Mouse (Mus musculus) hindbrain, embryonic 14.5 days (tissue): ENCODE results near the gene Fgf8. TPM values are rescaled to one million over a fixed set of nuclear protein-coding genes. Genes with fewer than 3 reads are reported as not detected.

Experiments used
- ATAC-seq: fragments of 200-750 bp; cut with Nextera tagmentation; 2 replicates; pipeline ENCODE4 v1.8.0; 2017; ENCODE audit warnings: moderate number of reproducible peaks, mild to moderate bottlenecking, moderate TSS enrichment, moderate library complexity; ENCODE audit not compliant: low FRiP score
- DNase-seq: peaks from one replicate; pipeline ENCODE4 v3.0.0-alpha.2; 2015; ENCODE audit warnings: low spot score
- H3K27ac ChIP-seq: fragments of 300-500 bp; sonication (generic); 2 replicates; pipeline ENCODE4 v1.5.1; 2014; ENCODE audit warnings: mild to moderate bottlenecking, moderate library complexity
- H3K27me3 ChIP-seq: fragments of 300-500 bp; sonication (generic); 2 replicates; pipeline ENCODE4 v1.6.1; 2014; ENCODE audit warnings: mild to moderate bottlenecking, low read length, mixed read lengths; ENCODE audit not compliant: control insufficient read depth, insufficient read depth
- H3K36me3 ChIP-seq: fragments of 300-500 bp; sonication (generic); replicated peaks from 2 replicates; pipeline ENCODE4 v1.6.1; 2014; ENCODE audit not compliant: control insufficient read depth, insufficient read depth
- H3K4me1 ChIP-seq: fragments of 300-500 bp; sonication (generic); replicated peaks from 2 replicates; pipeline ENCODE4 v1.6.1; 2014; ENCODE audit warnings: antibody characterized with exemption, low read length, mixed read lengths; ENCODE audit not compliant: control insufficient read depth, insufficient read depth
- H3K4me2 ChIP-seq: fragments of 300-500 bp; sonication (generic); replicated peaks from 2 replicates; pipeline ENCODE4 v1.6.1; 2014; ENCODE audit warnings: mild to moderate bottlenecking, moderate library complexity
- H3K4me3 ChIP-seq: fragments of 300-500 bp; sonication (generic); replicated peaks from 2 replicates; pipeline ENCODE4 v1.5.1; 2014; ENCODE audit warnings: mild to moderate bottlenecking, low read length
- H3K9ac ChIP-seq: fragments of 300-500 bp; sonication (generic); 2 replicates; pipeline ENCODE4 v1.6.1; 2014
- H3K9me3 ChIP-seq: fragments of 300-500 bp; sonication (generic); 2 replicates; pipeline ENCODE4 v1.6.1; 2016; ENCODE audit warnings: low read length; ENCODE audit not compliant: control insufficient read depth
- WGBS: fragments of 180-500 bp; shearing (Covaris S2); extraction: QIAGEN DNeasy Blood & Tissue Kit; methylation state at CpG from one replicate; pipeline ENCODE4 v1.1.7; 2014; 5-methylcytosine and 5-hydroxymethylcytosine counted together
- polyA plus RNA-seq: library from polyadenylated mRNA; unstranded; fragments of >200 nt; fragmentation: Nextera tagmentation; extraction: Ambion mirVana; gene quantifications from 2 replicates; pipeline ENCODE4 v1.2.1, GENCODE M21; 2014

Fgf8 gene
- polyA plus RNA-seq, 1 experiment from 2014 or later, result 0.19 TPM

DNA sequence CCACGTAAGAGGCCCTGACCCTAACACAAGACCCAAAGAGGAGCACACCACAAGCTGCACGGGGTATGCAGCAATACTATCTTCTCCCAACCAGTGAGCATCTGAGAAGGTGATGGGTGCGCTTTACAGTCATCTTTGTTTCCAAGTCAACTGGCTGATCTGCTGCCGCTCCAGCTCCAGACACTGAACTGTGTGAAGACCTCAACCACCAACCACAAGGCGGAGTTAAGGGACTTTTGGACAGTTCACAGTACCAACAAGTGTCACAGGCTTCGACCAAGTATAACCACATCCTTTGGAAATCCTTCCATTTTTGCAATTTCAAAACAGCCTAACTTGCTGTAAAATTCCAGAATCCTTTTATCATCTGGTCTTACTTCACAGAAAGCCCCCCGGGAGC is 9.2 kb upstream of the Fgf8 start:
- H3K4me2 ChIP-seq, result no peak overlapping the region
- 92% methylated on average over 7 of the region's 7 CpGs for whole genome bisulfite sequencing
- DNase-seq (no peak), ATAC-seq (no peak)
- H3K9ac ChIP-seq, result no peak overlapping the region
- H3K36me3 ChIP-seq, result peaks cover 58% of the 10 kb centered on the region
- no peak overlapping the region for H3K4me3 ChIP-seq
- peaks cover 9% of the 10 kb centered on the region for H3K4me1 ChIP-seq
- H3K9me3 ChIP-seq, result no peaks in the 10 kb centered on the region
- H3K27me3 ChIP-seq, result no peaks in the 10 kb centered on the region
- H3K27ac ChIP-seq, result no peak overlapping the region

GRCm38 (mm10) chr19:45749243-45750043 is 6.7 kb upstream of the Fgf8 start, which contains the start of gene Npm3:
Gene Npm3 (minus strand): TSS chr19:45749591.
- ATAC-seq (peak; percentile 82), DNase-seq (peak; percentile 87)
- H3K9me3 ChIP-seq, result no peaks in the 10 kb centered on the region
- peak within 1 kb of the TSS; percentile 68 for H3K4me3 ChIP-seq
- peaks cover 9% of the 10 kb centered on the region for H3K4me1 ChIP-seq
- under 1% methylated on average over 53 of the region's 60 CpGs for WGBS
- peaks cover 24% of the 10 kb centered on the region for H3K27me3 ChIP-seq
- H3K36me3 ChIP-seq, result peaks cover 34% of the 10 kb centered on the region
- peak within 1 kb of the TSS; percentile 70 for H3K9ac ChIP-seq
- H3K27ac ChIP-seq, result no peak within 1 kb of the TSS
- peak within 1 kb of the TSS; percentile 98 for H3K4me2 ChIP-seq

- peak overlapping the region; percentile 70 for H3K9ac ChIP-seq
- peaks cover 27% of the 10 kb centered on the region for H3K36me3 ChIP-seq
- H3K4me1 ChIP-seq, result peaks cover 9% of the 10 kb centered on the region
- H3K4me3 ChIP-seq, result peak overlapping the region; percentile 68
- 3% methylated on average over 32 of the region's 33 CpGs for WGBS
- no peaks in the 10 kb centered on the region for H3K9me3 ChIP-seq
- ATAC-seq, result peak; percentile 42
- no peak for DNase-seq
- H3K27ac ChIP-seq, result no peak overlapping the region
- peaks cover 30% of the 10 kb centered on the region for H3K27me3 ChIP-seq
- peak overlapping the region; percentile 98 for H3K4me2 ChIP-seq
Observed at GRCm38 (mm10) chr19:45748691-45749242, 6.1 kb upstream of the Fgf8 start.

- peaks cover 23% of the 10 kb centered on the region for H3K36me3 ChIP-seq
- ATAC-seq, result no peak
- H3K9me3 ChIP-seq, result no peaks in the 10 kb centered on the region
- H3K27me3 ChIP-seq, result peaks cover 36% of the 10 kb centered on the region
- peak overlapping the region; percentile 98 for H3K4me2 ChIP-seq
- no peak for DNase-seq
- H3K9ac ChIP-seq, result peak overlapping the region; percentile 70
- 59% methylated on average over 9 of the region's 9 CpGs for WGBS
- peak overlapping the region; percentile 68 for H3K4me3 ChIP-seq
- no peak overlapping the region for H3K27ac ChIP-seq
- peaks cover 9% of the 10 kb centered on the region for H3K4me1 ChIP-seq
Observed at GRCm38 (mm10) chr19:45748206-45748605, 5.5 kb upstream of the Fgf8 start.

- H3K27me3 ChIP-seq, result peaks cover 43% of the 10 kb centered on the region
- WGBS, result 34% methylated on average over 11 of the region's 11 CpGs
Observed at GRCm38 (mm10) chr19:45747028-45747867, 4.5 kb upstream of the Fgf8 start.

GRCm38 (mm10) chr19:45746153-45747020 is 3.7 kb upstream of the Fgf8 start:
- 8% methylated on average over 29 of the region's 29 CpGs for WGBS
- Histone ChIP-seq H3K4me1 (peaks cover 13% of the 10 kb centered on the region), H3K27me3 (peaks cover 51% of the 10 kb centered on the region)

More at GRCm38 (mm10) chr19:45747028-45747867, 4.5 kb upstream of the Fgf8 start:
- Histone ChIP-seq H3K27ac (no peak overlapping the region), H3K36me3 (peaks cover 16% of the 10 kb centered on the region), H3K9ac (no peak overlapping the region), H3K4me1 (peaks cover 13% of the 10 kb centered on the region), H3K9me3 (no peaks in the 10 kb centered on the region), H3K4me3 (no peak overlapping the region), H3K4me2 (no peak overlapping the region)
- ATAC-seq (no peak), DNase-seq (peak; percentile 82)

GRCm38 (mm10) chr19:45745344-45746152 is 2.8 kb upstream of the Fgf8 start:
- Histone ChIP-seq H3K9ac (no peak overlapping the region), H3K36me3 (peaks cover 1% of the 10 kb centered on the region), H3K4me3 (0 out of 2 replicates have a peak overlapping the region, but pooled peaks have one; percentile 4), H3K4me2 (no peak overlapping the region), H3K27me3 (peaks cover 60% of the 10 kb centered on the region), H3K4me1 (peaks cover 13% of the 10 kb centered on the region), H3K27ac (no peak overlapping the region), H3K9me3 (no peaks in the 10 kb centered on the region)
- no peak for ATAC-seq
- 3% methylated on average over 32 of the region's 32 CpGs for WGBS
- no peak for DNase-seq

More at GRCm38 (mm10) chr19:45746153-45747020, 3.7 kb upstream of the Fgf8 start:
- Histone ChIP-seq H3K27ac (no peak overlapping the region), H3K9me3 (no peaks in the 10 kb centered on the region), H3K4me2 (no peak overlapping the region), H3K36me3 (peaks cover 8% of the 10 kb centered on the region), H3K4me3 (0 out of 2 replicates have a peak overlapping the region, but pooled peaks have one; percentile 4), H3K9ac (no peak overlapping the region)
- ATAC-seq (no peak), DNase-seq (peak; percentile 75)

GRCm38 (mm10) chr19:45743619-45744018 is 904 bp upstream of the Fgf8 start:
- WGBS, result 14% methylated on average over 7 of the region's 7 CpGs
- no peak for DNase-seq
- no peak overlapping the region for H3K4me2 ChIP-seq

More at GRCm38 (mm10) chr19:45743619-45744018, 904 bp upstream of the Fgf8 start:
- Histone ChIP-seq H3K36me3 (no peaks in the 10 kb centered on the region), H3K9me3 (no peaks in the 10 kb centered on the region), H3K27me3 (peaks cover 79% of the 10 kb centered on the region), H3K27ac (no peak overlapping the region), H3K4me3 (no peak overlapping the region), H3K9ac (no peak overlapping the region), H3K4me1 (peaks cover 10% of the 10 kb centered on the region)
- no peak for ATAC-seq
